Mouse (Mus musculus): ENCODE measurements around the gene Hjurp. TPM values are rescaled to one million over a fixed set of nuclear protein-coding genes. Genes with fewer than 3 reads are reported as not detected.

The Hjurp gene
- polyA plus RNA-seq, 1 experiment from 2014 or later: 21.9 TPM

DNA sequence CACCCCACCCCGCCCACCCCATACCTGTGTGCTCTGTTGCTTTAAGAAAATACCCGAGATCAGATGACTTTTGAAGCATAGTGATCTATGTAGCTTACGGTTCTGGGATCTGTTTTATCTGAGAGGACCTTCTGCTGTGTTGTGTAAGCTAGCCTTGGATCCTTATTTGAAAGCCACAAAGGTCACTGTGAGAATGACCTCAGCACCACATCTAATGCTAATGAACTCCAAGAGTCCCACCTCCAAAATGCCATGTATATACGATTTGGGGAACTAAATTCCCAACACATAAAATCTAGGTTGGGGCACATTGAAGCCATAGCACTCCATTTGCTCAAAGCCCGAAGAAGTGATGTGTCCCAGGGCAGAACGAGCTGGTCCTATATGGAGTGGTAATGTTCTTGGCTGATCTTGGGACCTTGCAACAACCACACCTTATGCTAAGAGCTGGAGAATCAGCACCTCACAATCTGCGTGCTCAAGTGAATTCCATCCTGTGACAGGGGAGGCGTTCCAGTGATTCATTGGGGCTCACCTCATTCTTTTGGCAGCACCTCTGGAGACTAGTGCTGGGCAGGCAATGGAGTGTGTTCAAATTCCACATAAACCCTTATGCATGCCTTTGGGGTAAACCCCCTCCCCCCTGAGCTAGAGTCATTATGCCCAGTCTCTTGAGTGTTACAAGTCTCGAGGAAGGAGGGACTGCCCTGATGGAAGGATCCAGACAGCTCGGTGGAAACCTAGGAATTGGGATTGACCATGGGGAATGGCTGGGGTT, 20.4 kb downstream of the Hjurp start:
- peaks cover 11% of the 10 kb centered on the region; the same call in 1 of the 2 replicates for H3K36me3 ChIP-seq (ENCODE audit: insufficient read depth, low read length)
- H3K9ac ChIP-seq (replicated peaks; ENCODE audit: low read depth): no peak overlapping the region
- TF ChIP-seq EP300 (IDR thresholded peaks at IDR 0.05): no peak
- no peak for TF ChIP-seq CTCF (IDR thresholded peaks at IDR 0.05)
- peak; percentile 70 for DNase-seq (ENCODE audit: low spot score)
- ATAC-seq: peak; percentile 10
- H3K27ac ChIP-seq (ENCODE audit: low read length): no peak overlapping the region
- WGBS: 73% methylated on average over 10 of the region's 10 CpGs
- H3K4me1 ChIP-seq (ENCODE audit: insufficient read depth, low read depth, low read length): 0 out of 2 replicates have a peak, but pooled peaks cover 7% of the 10 kb centered on the region
- H3K4me3 ChIP-seq (ENCODE audit: low read depth, low read length): no peak overlapping the region
- H3K9me3 ChIP-seq (ENCODE audit: low read length): peaks cover 18% of the 10 kb centered on the region
- no peaks in the 10 kb centered on the region for H3K27me3 ChIP-seq (replicated peaks; ENCODE audit: insufficient read depth, low read length)
- H3K4me2 ChIP-seq (replicated peaks; ENCODE audit: low read depth, low read length): no peak overlapping the region

DNA sequence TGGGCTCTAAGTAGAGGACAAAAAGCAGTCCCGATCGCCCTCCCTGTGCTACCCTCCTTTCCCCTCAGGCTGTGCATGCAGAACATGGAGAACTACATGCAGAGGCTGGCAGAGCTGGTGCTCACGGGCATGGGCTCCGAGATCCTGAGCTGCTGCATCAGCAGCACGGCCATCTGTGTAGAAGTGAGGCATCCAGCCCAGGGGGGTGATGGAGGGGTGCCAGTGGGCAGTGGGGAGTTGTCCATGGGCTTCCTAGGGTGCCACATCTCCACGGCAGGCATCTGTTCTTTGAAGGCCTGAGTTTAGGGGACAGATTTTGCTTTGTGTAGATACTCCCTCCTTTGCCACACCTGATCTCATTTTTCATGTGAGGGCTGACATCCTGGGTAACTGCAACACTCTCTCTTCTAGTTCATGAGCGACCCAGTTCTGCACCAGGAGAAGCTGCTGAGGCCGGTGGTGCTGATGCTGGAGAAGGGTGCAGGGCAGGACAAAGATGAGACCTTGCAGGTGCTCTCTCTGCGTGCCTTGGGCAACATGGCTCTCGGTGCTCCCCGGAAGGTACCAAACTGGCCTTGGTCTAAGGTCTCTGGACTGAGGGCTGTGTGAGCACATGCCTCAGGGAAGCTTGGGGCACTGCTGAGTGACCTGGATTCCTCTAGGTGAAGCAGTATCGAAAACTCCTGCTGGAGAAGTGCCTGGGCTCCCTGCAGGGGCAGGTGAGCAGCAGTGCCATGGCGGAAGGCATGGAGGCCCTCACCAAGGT, 21.3 kb downstream of the Hjurp start:
- Histone ChIP-seq H3K9ac (replicated peaks; ENCODE audit: low read depth) (no peak overlapping the region), H3K4me1 (ENCODE audit: insufficient read depth, low read depth, low read length) (0 out of 2 replicates have a peak, but pooled peaks cover 7% of the 10 kb centered on the region), H3K27me3 (replicated peaks; ENCODE audit: insufficient read depth, low read length) (no peaks in the 10 kb centered on the region), H3K4me2 (replicated peaks; ENCODE audit: low read depth, low read length) (no peak overlapping the region), H3K27ac (ENCODE audit: low read length) (no peak overlapping the region), H3K4me3 (ENCODE audit: low read depth, low read length) (no peak overlapping the region), H3K9me3 (ENCODE audit: low read length) (peaks cover 18% of the 10 kb centered on the region), H3K36me3 (ENCODE audit: insufficient read depth, low read length) (peaks cover 11% of the 10 kb centered on the region; the same call in 1 of the 2 replicates)
- TF ChIP-seq EP300 (IDR thresholded peaks at IDR 0.05): no peak
- TF ChIP-seq CTCF (IDR thresholded peaks at IDR 0.05): no peak
- ATAC-seq (no peak), DNase-seq (ENCODE audit: low spot score) (no peak)
- 80% methylated on average over 13 of the region's 13 CpGs for WGBS

DNA sequence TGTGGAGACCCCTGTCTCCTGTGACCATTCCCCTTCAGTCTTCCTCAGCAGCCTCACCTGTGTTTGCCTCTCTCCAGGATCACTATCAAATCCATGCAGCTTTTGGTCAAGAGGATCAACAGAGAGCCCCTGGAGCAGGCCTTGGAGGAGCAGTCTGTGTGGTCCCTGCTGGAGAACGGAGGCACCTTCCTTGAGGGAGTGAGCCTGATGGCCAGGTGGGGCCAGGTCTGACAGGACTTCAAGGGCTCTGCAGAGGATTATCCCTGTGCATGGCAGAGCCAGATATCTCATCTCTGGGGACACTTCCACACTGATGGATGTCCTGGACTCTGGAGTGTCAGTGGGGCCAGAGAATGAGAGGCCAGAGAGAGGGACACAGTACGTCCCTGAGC, 22.0 kb downstream of the Hjurp start:
- TF ChIP-seq CTCF (IDR thresholded peaks at IDR 0.05): no peak
- no peak for TF ChIP-seq EP300 (IDR thresholded peaks at IDR 0.05)
- 49% methylated on average over 2 of the region's 2 CpGs for WGBS
- H3K4me3 ChIP-seq (ENCODE audit: low read depth, low read length): no peak overlapping the region
- H3K4me1 ChIP-seq (ENCODE audit: insufficient read depth, low read depth, low read length): 0 out of 2 replicates have a peak, but pooled peaks cover 7% of the 10 kb centered on the region
- ATAC-seq (no peak), DNase-seq (ENCODE audit: low spot score) (no peak)
- no peak overlapping the region for H3K4me2 ChIP-seq (replicated peaks; ENCODE audit: low read depth, low read length)
- H3K9ac ChIP-seq (replicated peaks; ENCODE audit: low read depth): no peak overlapping the region
- H3K36me3 ChIP-seq (ENCODE audit: insufficient read depth, low read length): peaks cover 5% of the 10 kb centered on the region; the same call in 1 of the 2 replicates
- peaks cover 24% of the 10 kb centered on the region for H3K9me3 ChIP-seq (ENCODE audit: low read length)
- H3K27ac ChIP-seq (ENCODE audit: low read length): no peak overlapping the region
- no peaks in the 10 kb centered on the region for H3K27me3 ChIP-seq (replicated peaks; ENCODE audit: insufficient read depth, low read length)

DNA sequence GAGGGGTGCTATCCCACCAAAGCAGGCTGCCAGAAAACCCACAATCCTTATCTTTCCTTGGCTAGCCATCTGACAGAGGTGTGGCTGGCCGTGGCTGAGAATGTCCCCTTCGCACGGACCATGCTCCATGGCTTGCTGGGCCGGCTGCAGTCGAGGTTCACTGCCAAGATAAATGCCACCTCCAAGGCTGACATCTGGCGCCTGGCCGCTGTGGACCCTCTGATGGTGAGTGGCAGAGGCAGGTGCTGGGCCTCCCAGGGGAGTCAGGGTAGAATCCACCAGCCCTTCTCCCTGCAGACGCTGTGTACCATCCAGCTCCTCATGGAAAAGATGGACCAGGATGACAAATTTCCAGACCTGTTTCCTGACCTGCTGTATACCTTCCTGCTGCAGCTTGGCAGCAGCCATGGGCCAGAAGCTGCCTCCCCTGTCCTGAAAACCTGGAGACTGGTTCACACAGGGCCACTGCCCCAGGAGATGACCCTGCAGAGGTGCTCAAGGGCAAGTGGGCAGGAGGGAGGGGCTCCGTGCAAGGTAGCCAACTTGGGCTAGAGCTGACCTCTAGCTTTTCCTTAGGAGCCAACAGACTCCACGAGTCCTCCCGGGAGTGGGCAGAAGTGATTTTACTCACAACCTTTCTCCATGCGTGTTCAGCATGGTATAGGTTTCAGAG, 22.5 kb downstream of the Hjurp start:
- H3K9me3 ChIP-seq (ENCODE audit: low read length): peaks cover 29% of the 10 kb centered on the region
- peaks cover under 1% of the 10 kb centered on the region; the same call in 1 of the 2 replicates for H3K36me3 ChIP-seq (ENCODE audit: insufficient read depth, low read length)
- no peak overlapping the region for H3K9ac ChIP-seq (replicated peaks; ENCODE audit: low read depth)
- no peak overlapping the region for H3K4me3 ChIP-seq (ENCODE audit: low read depth, low read length)
- no peak overlapping the region for H3K27ac ChIP-seq (ENCODE audit: low read length)
- H3K4me1 ChIP-seq (ENCODE audit: insufficient read depth, low read depth, low read length): 0 out of 2 replicates have a peak, but pooled peaks cover 7% of the 10 kb centered on the region
- TF ChIP-seq CTCF (IDR thresholded peaks at IDR 0.05) (no peak), EP300 (IDR thresholded peaks at IDR 0.05) (no peak)
- ATAC-seq: no peak
- no peak for DNase-seq (ENCODE audit: low spot score)
- WGBS: 84% methylated on average over 12 of the region's 12 CpGs
- no peak overlapping the region for H3K4me2 ChIP-seq (replicated peaks; ENCODE audit: low read depth, low read length)
- no peaks in the 10 kb centered on the region for H3K27me3 ChIP-seq (replicated peaks; ENCODE audit: insufficient read depth, low read length)

DNA sequence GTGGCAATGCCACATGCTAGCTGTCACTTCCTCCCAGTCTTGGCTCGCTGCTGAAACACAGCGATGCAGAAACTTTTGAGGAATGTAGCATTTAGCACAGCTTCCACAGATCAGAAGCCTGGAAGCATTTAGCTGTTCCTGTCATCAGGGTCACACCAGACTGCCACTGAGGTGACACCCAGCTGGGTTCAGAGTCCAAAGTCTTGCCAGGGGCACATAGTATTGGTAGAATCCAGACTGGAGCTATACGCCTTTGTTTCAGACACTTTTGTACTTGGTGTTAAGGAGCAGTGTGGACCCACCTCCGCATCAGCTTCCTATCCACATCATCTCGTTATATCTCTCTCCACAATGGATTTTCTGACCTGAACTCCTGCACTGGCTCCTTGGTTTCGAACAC, 23.9 kb downstream of the Hjurp start:
- H3K27me3 ChIP-seq (replicated peaks; ENCODE audit: insufficient read depth, low read length): no peaks in the 10 kb centered on the region
- no peak overlapping the region for H3K4me2 ChIP-seq (replicated peaks; ENCODE audit: low read depth, low read length)
- no peak for DNase-seq (ENCODE audit: low spot score)
- 66% methylated on average over 6 of the region's 6 CpGs for WGBS
- no peaks in the 10 kb centered on the region for H3K36me3 ChIP-seq (ENCODE audit: insufficient read depth, low read length)
- H3K9me3 ChIP-seq (ENCODE audit: low read length): peaks cover 42% of the 10 kb centered on the region
- no peak for TF ChIP-seq CTCF (IDR thresholded peaks at IDR 0.05)
- TF ChIP-seq EP300 (IDR thresholded peaks at IDR 0.05): no peak
- no peaks in the 10 kb centered on the region for H3K4me1 ChIP-seq (ENCODE audit: insufficient read depth, low read depth, low read length)
- no peak for ATAC-seq
- no peak overlapping the region for H3K27ac ChIP-seq (ENCODE audit: low read length)
- no peak overlapping the region for H3K9ac ChIP-seq (replicated peaks; ENCODE audit: low read depth)
- H3K4me3 ChIP-seq (ENCODE audit: low read depth, low read length): no peak overlapping the region

DNA sequence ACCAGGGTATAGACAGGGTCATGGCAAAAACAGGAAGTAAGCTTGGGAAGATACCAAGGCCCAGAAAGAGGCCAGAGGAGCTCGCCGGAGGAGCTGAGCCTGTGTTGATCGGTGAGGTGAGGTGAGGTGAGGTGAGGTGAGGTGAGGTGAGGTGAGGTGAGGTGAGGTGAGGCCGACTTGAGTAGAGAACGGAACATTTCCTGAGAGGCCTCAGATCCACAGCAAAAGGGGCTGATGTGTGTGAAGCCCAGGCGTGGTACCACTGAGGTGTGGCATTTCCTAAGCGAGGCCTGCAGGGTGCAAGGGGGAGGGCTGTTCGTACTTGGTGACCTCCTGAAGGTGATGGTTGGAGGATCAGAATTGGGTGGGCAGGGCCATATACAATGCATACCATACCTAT, 24.3 kb downstream of the Hjurp start:
- 69% methylated on average over 8 of the region's 8 CpGs for WGBS
- Histone ChIP-seq H3K4me1 (ENCODE audit: insufficient read depth, low read depth, low read length) (no peaks in the 10 kb centered on the region), H3K4me2 (replicated peaks; ENCODE audit: low read depth, low read length) (no peak overlapping the region), H3K9ac (replicated peaks; ENCODE audit: low read depth) (no peak overlapping the region), H3K9me3 (ENCODE audit: low read length) (peaks cover 46% of the 10 kb centered on the region), H3K27ac (ENCODE audit: low read length) (no peak overlapping the region), H3K27me3 (replicated peaks; ENCODE audit: insufficient read depth, low read length) (no peaks in the 10 kb centered on the region), H3K36me3 (ENCODE audit: insufficient read depth, low read length) (no peaks in the 10 kb centered on the region), H3K4me3 (ENCODE audit: low read depth, low read length) (no peak overlapping the region)
- DNase-seq (ENCODE audit: low spot score) (no peak), ATAC-seq (no peak)
- TF ChIP-seq EP300 (IDR thresholded peaks at IDR 0.05) (no peak), CTCF (IDR thresholded peaks at IDR 0.05) (no peak)
